Mouse (Mus musculus): ENCODE data around the gene B9d2. TPM values are rescaled to one million over a fixed set of nuclear protein-coding genes. Genes with fewer than 3 reads are reported as not detected.
A peak's percentile ranks its signal among the peaks of the same experiment; 100 is the strongest.

Gene B9d2
- total RNA-seq, 2 experiments from 2014 or later: 34.4 to 39.8 TPM

DNA sequence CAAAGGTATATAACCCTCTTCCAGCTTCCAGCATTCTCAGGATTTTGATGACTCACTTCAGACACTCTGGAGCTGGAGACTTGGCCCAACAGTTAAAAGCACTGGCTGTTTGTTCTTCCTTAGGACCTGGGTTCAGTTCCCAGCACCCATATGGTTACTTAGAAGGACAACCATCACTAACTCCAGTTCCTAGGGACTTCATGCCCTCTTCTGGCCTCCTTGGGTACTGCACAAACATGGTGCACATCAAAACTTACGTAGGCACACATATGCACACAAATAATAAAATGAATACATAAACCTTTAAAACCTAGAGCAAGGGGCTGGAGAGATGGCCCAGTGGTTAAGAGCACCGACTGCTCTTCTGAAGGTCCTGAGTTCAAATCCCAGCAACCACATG lies 21.8 kb downstream of the B9d2 start:
- ATAC-seq (replicated peaks; ENCODE audit: poor library complexity): no peak

DNA sequence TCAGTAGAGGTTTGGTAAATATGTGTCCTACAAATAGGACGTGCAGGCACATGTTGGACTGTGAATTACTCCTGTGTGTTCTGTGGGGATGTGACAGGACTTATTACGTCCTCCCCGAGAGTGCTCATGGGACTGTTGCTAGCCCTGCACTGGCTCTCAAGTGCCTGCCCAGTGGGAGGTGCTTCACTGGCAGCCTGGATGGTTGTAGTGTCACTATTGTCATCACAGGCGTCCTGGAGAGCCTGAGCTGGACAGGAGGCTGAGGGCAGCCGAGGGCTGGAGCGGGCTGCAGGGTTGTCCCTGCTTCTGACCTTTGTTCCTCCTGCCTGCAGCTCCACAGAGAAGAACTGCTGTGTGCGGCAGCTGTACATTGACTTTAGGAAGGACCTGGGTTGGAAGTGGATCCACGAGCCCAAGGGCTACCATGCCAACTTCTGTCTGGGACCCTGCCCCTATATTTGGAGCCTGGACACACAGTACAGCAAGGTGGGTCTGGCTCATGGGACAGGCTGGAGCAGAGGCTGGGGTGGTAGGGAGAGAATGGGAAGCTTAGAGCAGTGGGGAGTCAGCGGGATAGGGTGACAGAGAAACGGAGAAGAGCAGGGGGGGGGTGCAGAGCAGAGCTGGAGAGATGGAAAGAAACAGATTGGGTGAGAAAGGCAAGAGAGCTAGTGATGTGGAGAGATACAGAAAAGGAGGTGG lies 23.4 kb downstream of the B9d2 start:
- no peak for ATAC-seq (replicated peaks; ENCODE audit: poor library complexity)

DNA sequence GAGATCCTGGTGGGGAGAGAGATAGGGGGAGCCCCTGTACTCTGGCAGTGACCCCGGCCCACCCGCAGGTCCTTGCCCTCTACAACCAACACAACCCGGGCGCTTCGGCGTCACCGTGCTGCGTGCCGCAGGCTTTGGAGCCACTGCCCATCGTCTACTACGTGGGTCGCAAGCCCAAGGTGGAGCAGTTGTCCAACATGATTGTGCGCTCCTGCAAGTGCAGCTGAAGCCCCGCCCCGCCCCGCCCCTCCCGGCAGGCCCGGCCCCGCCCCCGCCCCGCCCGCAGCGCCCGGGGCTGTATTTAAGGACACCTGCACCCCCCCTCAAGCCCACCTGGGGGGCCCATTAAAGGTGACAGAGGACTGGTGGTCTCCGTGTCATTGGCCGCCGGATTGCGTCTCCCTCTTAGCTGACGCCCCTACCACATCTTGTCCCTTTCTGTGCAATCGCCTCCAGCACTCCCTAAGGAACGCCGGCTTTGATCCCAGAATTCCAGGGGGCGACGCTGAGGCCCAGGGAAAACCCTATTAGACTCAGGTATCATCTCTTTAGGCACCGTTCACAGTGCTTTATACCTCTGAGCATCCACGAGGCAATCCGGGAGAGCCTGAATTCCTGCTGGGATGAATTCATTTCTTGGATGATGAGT lies 24.3 kb downstream of the B9d2 start:
- no peak for ATAC-seq (replicated peaks; ENCODE audit: poor library complexity)

GRCm38 (mm10) chr7:25705801-25706251 lies 25.2 kb downstream of the B9d2 start:
- ATAC-seq (replicated peaks; ENCODE audit: poor library complexity): peak; percentile 5; the same call in 1 of the 2 replicates

GRCm38 (mm10) chr7:25706578-25707170 lies 26.1 kb downstream of the B9d2 start:
- ATAC-seq (replicated peaks; ENCODE audit: poor library complexity): peak; percentile 46

DNA sequence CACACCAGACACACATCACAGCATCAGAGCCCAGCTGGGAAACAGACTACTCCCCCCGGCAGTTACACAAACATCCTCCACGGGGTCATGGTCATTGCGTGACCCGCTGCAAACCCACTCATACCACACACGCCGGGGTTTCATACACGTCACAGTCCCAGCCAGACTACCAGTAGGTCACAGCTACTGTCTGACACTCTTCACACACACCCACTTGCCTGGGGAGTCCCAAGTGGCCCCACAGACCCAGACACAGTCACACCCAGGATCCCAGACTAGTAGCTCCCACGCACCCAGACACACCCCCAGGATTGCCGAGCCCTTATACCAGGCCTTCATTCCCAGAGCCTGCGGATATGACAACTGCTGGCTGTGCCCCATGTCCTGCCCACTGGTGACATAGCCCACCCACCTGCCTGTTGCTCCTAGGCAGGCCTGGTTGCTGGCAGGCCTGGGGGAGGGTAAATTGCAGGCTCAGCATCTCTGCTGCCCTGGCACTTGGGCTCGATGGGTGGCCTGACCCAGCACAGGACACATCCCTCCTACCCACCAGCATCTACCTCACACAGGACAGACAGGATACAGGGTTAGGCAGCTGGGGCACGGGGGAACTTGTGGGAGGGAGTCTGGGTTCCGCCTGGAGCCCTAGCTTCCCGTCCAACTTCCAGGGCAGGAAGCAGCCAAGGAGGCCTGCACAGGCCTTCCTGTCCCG lies 27.2 kb downstream of the B9d2 start:
- no peak for ATAC-seq (replicated peaks; ENCODE audit: poor library complexity)

- 0 out of 2 replicates have a peak, but pooled peaks have one; percentile 2 for ATAC-seq (replicated peaks; ENCODE audit: poor library complexity)
Observed at GRCm38 (mm10) chr7:25709961-25710360, 29.4 kb downstream of the B9d2 start.

DNA sequence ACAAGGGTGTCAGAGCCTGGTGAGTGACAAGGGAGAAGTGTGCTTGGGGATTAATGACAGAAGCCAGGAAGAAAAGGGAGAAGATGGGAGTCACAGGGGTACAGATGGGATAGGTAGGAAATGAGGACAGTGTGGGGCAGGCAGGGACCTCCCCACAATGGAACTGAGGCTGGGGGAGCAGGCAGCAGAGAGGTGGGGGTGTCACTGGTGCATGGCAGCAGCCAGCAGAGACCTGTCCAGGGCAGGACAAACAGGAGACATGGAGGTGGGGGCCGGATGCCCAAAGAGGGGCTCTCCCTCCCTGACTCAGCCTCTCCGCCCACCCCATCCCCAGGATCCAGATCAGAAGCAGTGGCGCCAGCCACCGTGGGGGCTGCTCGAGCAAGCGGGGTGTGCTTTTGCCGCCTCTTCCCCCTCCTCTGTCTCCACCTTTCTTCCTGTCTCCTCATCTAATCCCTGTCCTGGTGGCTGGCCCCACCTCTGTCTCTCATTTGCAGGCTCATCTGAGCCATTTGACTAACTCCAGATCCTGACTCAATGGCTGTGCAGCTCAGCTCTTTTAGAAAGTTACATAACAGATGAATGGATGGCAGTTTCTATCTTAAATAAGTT lies 30.0 kb downstream of the B9d2 start:
- no peak for ATAC-seq (replicated peaks; ENCODE audit: poor library complexity)

GRCm38 (mm10) chr7:25711165-25711564 lies 30.6 kb downstream of the B9d2 start:
- ATAC-seq (replicated peaks; ENCODE audit: poor library complexity): no peak

DNA sequence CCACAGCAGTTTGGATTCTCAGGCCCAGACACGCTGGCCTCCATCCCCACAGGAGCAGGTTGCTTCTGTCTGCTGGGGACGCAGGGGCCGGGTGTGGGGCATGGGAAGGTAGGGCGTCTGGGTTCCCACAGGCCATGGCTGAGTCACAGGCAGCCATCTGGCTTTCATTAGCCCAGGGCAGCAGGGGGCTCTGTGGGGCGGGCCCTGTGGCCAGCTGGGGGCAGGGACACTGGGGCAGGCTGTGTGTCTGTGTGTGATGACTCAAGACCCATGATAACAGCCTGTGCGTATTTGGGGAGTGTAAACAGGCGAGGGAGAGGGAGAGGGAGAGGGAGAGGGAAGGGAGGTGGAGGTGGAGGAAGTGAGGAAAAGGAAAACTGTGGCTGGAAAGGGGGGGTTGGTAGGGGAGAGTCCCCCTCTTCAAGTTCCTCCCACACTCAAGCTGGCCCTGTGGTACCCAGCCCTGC lies 31.2 kb downstream of the B9d2 start:
- peak; percentile 57 for ATAC-seq (replicated peaks; ENCODE audit: poor library complexity)

DNA sequence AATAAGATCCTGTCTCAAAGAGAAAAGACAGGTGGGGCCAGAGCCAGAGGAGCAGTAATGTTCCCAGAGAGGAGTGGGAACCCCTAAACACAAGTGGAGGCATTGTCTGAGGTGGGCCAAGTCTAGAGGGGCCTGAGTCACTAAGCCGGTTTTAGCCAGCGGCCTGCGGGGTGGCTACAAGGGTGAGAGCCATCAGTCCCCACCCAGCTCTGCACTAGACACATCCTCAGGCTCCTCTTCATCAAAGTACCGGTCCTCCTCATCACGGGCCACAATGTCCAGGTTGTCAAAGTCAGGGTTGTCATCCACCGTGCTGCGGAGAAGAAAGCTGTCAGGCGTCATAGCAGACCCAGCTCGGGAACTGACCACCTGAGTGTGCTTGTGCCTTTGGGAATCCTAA lies 32.2 kb downstream of the B9d2 start:
- no peak for ATAC-seq (replicated peaks; ENCODE audit: poor library complexity)

- ATAC-seq (replicated peaks; ENCODE audit: poor library complexity): no peak
Observed at GRCm38 (mm10) chr7:25714581-25714980, 34.0 kb downstream of the B9d2 start.

DNA sequence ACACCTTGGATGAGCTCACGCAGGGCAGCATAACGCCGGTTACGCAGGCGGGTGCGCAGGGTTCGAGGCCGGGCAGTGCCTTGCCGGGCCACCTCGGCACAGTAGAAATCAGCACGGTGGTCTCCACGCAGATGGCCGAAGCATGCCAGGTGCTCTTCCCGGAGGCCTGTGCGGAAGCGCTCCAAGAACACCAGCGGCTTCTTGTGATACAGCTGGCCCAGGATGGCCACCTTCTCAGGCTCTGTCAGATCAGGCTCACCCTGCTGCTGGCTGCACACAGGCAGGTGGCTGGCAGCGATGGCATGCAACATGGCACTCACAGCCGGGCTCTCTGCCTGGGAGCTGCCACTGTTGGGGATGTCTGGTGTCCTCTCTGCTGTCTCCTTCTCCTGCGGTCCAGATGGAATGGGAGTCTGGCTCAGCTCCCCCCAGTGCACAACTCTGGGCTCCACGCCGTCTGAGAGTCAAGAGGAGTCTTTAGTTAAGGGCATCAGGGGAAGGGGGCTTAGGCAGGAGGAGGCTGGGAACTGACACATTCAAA lies 35.2 kb downstream of the B9d2 start:
- ATAC-seq (replicated peaks; ENCODE audit: poor library complexity): no peak

- ATAC-seq (replicated peaks; ENCODE audit: poor library complexity): no peak
Observed at GRCm38 (mm10) chr7:25717478-25717877, 36.9 kb downstream of the B9d2 start.

DNA sequence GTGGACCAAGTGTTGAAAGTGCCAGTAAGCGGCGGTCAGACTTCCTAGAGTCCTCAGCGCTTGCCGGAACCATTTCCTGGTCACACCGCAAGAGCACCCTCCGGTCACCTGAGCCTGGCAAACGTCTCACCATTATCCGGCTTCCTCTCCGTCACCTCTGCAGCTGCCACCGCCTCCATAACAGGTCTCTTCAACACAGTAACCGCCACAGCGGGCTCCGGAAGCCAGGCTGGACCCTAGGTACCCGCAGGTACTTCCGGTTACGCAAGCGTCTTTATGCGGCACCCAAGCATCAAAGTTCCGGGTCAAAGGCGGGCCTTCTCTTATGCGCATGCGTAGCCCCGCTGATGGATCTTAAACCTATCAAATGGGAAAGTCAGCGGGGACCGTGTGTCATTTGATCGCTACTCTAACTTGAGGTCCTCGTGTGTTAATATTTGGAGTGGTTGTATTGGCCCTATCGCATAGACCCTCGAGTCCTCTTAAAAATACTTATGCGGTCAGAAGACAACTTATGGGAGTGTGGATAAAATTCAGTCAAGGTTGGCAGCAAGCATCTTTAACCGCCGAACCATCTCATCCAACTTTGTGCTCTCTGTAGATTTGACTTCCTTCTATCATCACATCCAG lies 38.3 kb downstream of the B9d2 start, which contains the start of gene Ccdc97:
TSS of gene Ccdc97 (minus strand) at position 301 of the 630 bp plus-strand sequence.
- peak; percentile 67 for ATAC-seq (replicated peaks; ENCODE audit: poor library complexity)

DNA sequence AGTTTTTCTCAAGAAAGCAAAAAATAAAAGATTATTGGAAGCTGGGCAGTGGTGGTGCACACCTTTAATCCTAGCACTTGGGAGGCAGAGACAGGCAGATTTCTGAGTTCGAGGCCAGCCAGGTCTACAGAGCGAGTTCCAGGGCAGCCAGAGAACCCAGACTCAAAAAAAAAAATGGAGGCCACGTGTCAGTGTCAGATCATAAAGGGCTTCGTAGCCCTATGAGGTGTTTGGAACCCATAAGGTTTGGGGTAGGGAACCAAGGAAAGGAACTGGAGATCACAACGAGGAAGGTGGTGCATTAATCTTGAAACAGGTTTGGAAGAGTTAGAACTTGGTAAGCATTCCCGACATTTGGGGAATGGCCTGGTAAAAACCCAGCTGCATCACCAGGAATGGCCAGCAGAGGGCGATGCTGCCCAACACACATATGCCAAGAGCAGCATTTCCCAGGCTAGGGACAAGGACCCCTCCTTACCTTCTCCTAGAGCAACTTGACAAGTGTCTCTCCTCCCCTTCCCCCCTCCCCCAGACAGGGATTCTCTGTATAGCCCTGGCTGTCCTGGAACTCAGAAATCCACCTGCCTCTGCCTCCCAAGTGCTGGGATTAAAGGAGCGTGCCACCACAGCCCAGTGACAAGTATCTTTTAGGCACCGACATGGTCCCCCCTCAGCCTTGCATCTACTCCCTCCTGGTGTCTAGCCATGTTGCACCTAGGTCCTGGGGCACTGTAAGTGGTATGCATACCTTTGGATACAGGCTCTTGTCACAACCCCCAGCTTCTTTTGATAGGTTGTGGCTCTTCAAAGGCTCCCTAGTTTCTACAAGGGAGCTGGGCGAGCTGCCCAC lies 39.4 kb downstream of the B9d2 start:
- ATAC-seq (replicated peaks; ENCODE audit: poor library complexity): peak; percentile 49

DNA sequence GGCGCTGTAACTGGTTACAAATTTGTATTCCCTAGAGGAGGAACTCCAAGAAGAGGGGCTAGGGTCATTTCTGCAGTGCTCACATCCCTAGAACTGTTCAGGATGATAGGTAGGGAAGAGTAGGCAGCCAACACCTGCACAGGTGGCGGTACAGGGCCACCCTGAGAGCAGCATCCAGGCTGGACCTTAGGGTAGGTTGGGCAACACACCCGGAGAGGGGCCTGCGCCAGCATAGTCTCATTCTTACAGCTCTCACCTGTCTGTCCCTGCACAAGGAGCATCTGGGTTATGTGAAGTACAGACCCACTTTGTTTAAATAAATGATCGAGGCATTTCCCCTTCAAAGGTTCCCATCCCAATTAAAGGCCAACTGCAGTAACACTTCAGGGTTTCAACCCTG lies 40.2 kb downstream of the B9d2 start:
- no peak for ATAC-seq (replicated peaks; ENCODE audit: poor library complexity)

DNA sequence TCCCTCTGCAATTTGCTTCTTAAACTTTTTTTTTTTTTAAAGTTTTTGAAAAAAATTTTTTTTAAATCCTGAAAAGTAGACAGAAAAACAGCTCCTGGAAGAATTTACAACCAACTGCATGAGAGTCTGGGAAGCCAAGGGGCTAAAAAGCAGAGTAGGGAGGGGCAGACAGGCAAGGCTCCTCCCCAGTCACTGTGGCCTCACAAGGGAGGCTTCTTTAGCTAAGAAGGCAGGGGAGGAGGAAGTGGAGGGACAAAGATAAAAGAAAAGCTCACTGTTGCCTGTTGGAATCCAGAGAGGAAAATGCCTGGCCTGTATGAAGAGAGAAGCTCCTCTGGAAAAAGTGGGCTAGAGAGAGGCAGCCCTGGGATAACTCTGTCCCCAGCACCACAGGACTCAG lies 41.2 kb downstream of the B9d2 start:
- peak; percentile 25 for ATAC-seq (replicated peaks; ENCODE audit: poor library complexity)

GRCm38 (mm10) chr7:25725886-25726285 lies 45.3 kb downstream of the B9d2 start:
- ATAC-seq (replicated peaks; ENCODE audit: poor library complexity): no peak

Measured in megakaryocyte progenitor cell, adult 5-6 weeks (primary cell).